Mouse (Mus musculus) ovary, adult 10 weeks (tissue): Measurements from ENCODE around the gene Tlk2. TPM values are rescaled to one million over a fixed set of nuclear protein-coding genes. Genes with fewer than 3 reads are reported as not detected.

Experiments used
- polyA plus RNA-seq: library from polyadenylated mRNA; stranded (reverse); fragments of 350-450 nt; fragmentation: Illumina TruSeq; extraction: RNeasy Lipid Tissue Mini Kit (QIAGEN cat#74804); gene quantifications from one replicate; pipeline ENCODE4 v1.2.3, GENCODE M21; 2014

Gene Tlk2
- 140 TPM for polyA plus RNA-seq

GRCm38 (mm10) chr11:105178516-105178915, at the start of gene Tlk2:
Gene Tlk2, plus strand, starts transcription at chr11:105178807.

GRCm38 (mm10) chr11:105146593-105146992, 32.0 kb upstream of the Tlk2 start, which contains the start of gene Gm10842:
Gene Gm10842, plus strand, starts transcription at chr11:105146893.

DNA sequence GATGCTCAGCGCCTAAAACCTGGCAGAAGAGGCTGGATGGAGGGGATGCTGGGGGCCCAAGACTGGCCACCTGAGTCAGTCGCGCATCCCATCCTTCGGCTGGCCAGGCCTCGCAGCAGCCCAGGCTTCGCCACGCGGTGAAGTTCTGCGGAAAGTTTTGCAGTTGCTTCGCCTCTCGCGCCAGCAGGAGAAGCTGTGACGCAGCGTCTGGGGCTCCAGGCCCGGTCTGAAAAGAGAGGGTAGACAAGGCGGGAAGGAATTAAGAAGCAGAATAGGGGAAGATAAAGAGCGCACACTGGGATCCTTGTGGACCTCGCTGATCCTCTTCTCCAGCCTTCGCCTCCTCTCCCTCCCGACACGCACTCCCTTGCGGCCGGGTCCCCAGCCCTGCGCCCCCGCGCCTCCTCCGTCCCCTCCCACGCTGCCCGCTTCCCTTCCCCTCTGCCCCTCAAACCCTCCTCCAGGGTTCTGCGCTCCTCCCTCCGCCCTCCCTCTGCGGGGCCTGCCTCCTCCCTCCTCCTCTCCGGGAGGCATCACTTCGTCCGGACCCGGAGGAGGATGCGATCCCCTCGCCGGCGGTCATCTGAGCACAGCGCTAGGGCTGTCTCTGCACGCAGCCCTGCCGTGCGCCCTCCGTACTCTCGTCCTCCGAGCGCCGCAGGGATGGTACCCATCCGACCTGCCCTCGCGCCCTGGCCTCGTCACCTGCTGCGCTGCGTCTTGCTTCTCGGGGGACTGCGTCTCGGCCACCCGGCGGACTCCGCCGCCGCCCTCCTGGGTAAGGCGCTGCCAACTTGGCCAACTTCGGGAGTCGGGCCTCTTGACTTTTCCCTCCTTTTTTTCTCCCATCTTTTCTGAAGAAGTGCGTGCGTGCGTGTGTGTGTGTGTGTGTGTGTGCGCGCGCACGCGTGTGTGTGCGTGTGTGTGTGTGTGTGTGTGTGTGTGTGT, 113.8 kb downstream of the Tlk2 start, which contains the start of gene Mrc2:
Gene Mrc2, plus strand, starts transcription at position 520 of the 948 bp plus-strand sequence.

Other genes with a start within 250 kb of the Tlk2 start
- gene Efcab3, start 115.2 kb upstream of the Tlk2 start, polyA plus RNA-seq = 5.8 TPM
- 29.8 TPM for gene Mettl2, start 52.4 kb upstream of the Tlk2 start, polyA plus RNA-seq
- not detected for gene Gm10842, start 31.9 kb upstream of the Tlk2 start, polyA plus RNA-seq
- gene Mrc2, start 113.8 kb downstream of the Tlk2 start, polyA plus RNA-seq = 0.74 TPM